Mouse (Mus musculus) thymus, postnatal 4 days (tissue): ENCODE measurements around the gene Hist1h3h.

Source experiments
- DNase-seq: peaks from one replicate; pipeline ENCODE4 v3.0.0; 2021

Hist1h3h gene

DNA sequence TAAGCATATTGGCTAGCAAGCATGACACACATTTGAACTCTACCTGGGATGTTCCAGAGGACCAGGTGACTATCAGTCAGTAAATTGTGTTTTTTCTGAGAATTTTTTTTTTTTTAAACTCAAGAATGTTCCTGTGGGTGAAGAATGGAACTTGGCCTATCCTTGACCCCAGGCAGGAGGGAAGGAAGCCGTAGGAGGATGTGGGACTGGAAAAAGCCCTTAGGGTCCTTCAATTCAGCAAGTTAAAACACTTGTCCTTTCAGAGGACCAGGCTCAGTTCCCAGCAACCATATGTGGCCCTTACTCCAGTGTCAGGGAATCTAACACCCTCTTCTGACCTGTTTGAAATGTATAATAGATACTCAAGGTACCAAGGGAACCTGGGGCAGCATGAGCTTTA, 12.1 kb downstream of the Hist1h3h start:
- DNase-seq = no peak

DNA sequence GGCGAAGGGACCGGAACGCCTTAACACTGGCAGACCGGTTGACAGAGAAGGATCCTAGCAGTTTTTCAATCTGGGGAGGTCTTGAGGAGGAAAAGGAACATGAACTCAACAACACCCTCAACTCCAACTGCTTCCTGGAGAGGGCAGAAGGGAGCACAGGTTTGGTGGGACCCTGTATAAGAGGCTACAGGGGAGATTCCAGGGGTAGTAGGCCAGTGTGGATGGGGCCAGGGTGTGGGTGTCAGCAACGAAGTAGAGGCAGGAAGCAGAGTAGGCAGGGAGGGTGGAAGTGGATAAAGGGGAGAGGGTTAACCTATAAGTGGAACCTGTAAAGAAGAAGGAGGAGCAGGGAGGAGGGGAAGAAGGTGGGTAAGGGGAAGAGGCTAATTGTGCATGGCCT, 16.0 kb downstream of the Hist1h3h start:
- peak; percentile 68 for DNase-seq

DNA sequence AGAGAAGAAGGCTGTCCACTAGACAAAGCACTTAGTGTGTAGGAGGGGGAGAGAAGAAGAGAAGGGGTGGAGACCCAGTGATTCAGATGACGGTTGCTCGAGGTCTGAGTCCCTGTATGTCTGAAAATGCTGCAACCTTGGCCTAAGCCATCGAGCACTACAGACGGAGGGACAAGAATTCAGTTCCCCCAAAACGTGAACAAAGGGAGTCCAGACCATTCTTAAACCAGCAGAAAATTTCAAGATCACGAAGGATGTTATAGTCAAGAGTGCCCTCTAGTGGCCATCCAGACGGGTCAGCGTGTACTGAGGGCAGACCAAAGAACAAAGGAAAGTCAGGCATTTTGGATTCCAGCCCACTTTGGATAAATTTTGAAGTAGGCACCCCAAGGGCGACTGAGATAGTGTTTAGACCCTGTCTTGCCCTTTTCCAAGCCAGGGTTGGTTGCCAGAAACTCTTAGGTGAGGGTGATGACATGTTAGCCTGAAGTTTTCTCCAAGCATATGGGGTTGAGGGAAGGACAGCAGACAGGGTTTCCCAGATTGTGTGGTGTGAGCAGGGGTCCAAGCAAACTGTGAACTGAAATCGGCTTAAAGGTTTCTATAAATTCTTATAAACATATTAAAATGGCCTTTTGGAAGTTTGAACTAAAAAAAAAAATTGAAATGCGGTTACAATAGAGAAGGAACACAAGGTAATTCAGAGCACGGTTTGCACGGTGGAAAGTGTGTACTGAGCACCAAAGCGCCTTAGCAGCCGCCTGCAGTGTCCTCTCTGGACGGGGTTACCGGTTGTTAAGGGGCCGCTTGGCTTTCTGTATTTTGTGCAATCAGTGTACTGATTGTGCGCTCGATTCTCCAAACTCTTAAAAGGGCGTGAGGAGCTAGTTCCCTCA, 16.8 kb downstream of the Hist1h3h start:
- peak; percentile 75 for DNase-seq

DNA sequence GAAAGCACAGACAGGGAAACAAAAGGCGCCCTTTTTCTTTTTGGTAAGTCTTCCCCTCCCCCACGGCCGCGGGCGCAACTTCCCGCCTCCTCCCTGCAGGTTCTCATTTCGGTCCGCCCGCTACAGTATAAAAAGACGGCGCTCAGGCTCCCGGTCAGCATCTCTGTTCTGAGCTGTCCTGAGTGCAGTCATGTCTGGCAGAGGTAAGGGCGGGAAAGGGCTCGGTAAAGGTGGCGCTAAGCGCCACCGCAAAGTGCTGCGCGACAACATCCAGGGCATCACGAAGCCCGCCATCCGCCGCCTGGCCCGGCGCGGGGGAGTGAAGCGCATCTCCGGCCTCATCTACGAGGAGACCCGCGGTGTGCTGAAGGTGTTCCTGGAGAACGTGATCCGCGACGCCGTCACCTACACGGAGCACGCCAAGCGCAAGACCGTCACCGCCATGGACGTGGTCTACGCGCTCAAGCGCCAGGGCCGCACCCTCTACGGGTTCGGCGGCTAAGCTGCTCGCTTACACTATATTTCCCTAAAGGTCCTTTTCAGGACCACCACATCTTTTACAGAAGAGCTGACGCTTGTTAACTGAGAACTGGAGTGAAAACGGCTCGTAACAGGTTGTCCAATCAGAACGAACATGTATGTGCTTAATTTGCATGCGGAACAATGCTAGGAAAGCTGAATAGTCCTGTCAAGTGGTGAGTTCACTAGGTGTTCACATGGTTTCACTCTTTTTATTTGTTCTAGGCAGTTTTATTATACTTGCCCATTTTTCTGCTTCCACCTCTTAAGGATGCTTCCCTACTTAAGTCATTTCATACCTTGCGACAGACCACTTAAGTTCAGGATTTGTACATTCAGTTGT, 17.7 kb downstream of the Hist1h3h start, which contains the start of gene Hist1h4j:
Gene Hist1h4j, plus strand, starts transcription at position 159 of the 862 bp plus-strand sequence.
- DNase-seq = peak; percentile 89

DNA sequence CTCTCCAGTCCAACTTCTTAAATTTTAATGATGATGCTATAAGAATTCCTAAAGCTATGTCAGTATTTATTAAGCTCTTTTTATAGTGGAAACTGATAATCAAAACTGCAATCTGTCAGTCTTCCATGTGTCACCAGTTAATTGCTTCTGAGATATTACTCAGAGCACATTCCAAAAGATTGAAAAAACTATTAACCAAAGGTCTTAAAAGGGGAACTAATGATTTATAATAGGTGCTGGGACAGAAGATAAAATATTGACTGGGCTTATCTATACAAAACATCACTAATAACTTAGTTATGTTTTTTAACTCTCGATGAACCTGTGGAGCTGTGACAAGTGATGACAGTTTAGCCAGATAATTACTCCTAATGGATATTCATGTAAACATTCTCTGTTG, 27.5 kb downstream of the Hist1h3h start:
- no peak for DNase-seq

DNA sequence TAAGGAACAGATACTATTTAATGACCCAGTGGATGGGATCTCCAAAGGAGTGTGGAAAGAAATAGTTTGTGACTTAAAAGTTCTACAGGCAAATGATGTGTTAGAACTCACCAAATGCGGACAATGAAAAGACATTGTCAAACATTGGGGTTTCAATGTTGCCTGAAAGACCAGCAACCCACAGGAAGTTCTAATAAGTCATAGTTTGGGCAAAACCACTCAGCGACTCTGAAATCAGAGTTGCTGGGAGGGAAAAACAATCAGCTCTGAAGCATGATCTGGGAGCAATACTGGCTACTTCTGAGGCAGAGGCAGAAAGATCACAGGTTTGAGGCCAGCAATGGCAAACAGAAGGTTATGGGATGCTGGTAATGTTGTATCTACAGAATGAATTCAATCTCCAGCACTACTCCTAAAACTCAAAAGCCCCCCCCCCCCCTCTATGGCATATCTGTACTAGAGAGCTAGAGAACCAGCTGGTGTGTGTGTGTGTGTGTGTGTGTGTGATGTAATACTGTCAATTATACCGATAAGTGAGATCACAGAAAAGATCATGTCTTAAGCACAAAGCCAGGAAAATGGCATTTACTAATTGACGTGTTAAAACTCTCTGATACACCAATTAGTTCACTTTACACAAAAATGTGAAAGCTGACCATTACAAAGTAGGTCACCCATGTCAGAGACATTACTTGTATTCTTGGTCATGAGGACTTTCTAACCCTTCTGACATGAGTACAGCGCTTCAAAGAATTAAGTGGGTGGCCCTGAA, 32.1 kb downstream of the Hist1h3h start:
- no peak for DNase-seq

DNA sequence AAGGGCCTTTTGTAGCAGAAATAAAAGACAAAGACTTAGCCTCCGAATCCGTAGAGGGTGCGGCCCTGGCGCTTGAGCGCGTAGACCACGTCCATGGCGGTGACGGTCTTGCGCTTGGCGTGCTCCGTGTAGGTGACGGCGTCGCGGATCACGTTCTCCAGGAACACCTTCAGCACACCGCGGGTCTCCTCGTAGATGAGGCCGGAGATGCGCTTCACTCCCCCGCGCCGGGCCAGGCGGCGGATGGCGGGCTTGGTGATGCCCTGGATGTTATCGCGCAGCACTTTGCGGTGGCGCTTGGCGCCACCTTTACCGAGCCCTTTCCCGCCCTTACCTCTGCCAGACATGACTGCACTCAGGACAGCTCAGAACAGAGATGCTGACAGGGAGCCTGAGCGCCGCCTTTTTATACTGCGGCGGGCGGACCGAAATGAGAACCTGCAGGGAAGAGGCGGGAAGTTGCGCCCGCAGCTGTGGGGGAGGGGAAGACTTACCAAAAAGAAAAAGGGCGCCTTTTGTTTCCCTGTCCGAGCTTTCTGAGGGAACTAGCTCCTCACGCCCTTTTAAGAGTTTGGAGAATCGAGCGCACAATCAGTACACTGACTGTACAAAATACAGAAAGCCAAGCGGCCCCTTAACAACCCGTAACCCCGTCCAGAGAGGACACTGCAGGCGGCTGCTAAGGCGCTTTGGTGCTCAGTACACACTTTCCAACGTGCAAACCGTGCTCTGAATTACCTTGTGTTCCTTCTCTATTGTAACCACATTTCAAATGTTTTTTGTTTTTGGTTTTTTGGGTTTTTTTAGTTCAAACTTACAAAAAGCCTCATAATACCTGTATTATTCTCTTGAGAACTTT, 32.9 kb downstream of the Hist1h3h start, which contains the start of gene Hist1h4k:
Gene Hist1h4k, minus strand, starts transcription at position 347 of the 859 bp plus-strand sequence.
- peak; percentile 98 for DNase-seq

DNA sequence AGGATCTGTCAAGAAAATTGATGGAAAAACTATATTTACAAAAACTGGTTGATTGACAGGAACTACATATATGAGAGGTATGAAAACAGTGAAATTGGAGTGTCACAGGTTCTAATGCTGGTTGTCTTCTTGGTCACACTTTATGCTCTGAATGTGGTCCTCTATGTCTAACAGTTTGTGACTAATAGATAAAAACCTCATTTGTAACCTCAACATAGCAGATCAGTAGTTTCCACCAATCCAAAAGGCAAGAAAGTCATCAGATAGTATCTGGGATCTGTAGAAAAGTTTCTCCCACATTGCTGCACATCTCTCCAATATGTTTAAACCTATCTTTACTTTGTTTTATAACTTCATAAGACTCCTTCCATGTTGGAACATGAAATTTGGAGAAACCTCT, 34.0 kb downstream of the Hist1h3h start:
- DNase-seq = no peak

DNA sequence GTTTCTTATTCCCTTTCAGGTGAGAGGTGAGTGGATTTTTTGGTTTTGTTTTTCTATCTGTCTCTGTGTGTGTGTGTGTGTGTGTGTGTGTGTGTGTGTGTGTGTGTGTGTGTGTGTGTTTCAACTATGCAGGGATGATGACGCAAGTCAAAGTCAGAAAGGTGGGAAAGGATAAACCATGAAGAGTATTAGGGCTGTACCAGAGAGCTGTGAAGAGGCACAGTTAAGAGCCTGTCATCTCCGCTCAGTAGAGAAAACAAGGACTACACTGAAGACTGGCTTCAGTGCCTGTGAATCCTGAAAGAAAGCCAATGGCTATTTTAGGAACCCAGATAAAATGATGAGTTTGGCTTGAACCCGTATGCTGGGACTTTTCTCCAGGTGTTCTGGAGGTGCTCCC, 34.4 kb downstream of the Hist1h3h start:
- no peak for DNase-seq

DNA sequence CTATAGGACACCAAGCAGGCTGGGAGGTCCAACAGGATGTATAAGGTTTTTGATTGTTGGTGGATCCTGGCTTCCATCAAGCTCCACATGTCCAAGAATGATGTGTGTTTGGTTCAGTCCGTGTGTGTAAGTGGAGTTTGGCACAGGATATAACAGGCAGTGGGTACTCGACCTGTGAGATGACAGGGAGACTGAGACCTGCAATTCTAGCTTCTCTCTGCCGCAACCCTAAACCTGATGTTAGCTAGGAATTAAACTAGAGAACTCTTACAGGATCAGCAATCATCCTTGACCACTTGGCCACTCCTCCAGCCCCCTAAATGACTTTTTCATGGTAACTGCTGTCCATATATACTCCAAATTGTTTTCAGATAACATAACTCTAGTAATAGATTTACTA, 34.9 kb downstream of the Hist1h3h start:
- DNase-seq = no peak

DNA sequence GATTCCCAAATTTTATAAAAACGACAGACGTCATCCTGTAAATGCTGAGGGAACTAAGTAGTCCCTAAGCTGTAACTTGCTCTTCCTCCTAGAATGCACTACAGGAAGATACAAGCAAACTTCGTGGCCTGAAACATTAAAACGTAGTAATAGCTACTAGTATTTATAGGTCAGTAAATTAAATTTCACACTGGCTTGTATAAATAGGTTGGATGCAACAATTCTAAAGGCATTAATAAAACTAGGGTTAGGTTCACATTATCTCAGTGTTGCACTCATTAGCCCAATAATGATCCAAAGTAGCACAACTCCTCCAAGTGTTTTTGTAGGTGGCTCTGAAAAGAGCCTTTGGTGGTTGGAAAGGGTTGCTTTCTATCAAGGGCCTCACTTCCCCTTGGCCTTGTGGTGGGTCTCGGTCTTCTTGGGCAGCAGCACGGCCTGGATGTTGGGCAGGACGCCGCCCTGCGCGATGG, 35.6 kb downstream of the Hist1h3h start:
- no peak for DNase-seq

DNA sequence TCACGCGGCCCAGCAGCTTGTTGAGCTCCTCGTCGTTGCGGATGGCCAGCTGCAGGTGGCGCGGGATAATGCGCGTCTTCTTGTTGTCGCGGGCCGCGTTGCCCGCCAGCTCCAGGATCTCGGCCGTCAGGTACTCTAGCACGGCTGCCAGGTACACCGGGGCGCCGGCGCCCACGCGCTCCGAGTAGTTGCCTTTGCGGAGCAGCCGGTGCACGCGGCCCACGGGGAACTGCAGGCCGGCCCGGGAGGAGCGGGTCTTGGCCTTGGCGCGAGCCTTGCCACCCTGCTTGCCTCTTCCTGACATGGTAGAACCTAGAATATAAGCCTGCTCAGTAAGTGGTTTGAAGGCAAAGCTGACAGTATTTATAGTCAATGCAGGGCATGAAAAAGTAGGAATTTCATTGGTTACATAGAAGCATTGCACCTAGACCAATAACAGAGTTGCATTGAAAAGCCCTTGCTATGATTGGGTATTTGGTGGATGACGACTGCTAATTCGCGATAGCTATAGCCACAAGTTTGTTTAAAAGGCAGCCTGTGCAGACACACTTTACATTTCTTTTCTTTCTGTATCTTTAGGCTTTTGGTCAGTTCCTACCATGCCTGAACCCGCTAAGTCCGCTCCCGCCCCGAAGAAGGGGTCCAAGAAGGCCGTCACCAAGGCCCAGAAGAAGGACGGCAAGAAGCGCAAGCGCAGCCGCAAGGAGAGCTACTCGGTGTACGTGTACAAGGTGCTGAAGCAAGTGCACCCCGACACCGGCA, 36.2 kb downstream of the Hist1h3h start, which contains the start of the genes Hist1h2ak and Hist1h2bn:
Gene Hist1h2ak, minus strand, starts transcription at position 304 of the 762 bp plus-strand sequence.
Gene Hist1h2bn, plus strand, starts transcription at position 600 of the 762 bp plus-strand sequence.
- peak; percentile 71 for DNase-seq

DNA sequence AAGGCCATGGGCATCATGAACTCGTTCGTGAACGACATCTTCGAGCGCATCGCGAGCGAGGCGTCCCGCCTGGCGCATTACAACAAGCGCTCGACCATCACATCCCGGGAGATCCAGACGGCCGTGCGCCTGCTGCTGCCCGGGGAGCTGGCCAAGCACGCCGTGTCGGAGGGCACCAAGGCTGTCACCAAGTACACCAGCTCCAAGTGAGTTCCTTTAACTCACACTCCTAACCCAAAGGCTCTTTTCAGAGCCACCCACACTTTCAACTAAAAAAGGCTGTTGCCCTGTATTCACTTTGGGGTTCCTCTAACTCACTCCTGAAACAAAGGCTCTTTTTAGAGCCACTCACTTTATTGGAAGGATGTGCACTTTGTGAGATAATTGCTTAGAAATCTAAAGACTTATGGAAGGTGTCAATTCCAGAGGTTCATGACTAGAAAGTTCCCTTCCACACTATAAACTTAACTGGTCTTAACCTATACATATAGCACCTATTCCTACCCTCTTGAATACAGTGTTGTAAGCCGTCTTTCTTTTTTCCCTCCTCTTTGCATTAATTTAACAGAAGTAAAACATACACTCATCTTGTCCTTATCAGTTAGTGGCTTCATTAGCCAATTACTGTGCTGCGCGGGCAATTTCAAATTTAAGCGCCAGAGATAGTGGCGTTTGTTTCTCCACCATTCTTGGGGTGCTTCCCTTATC, 37.0 kb downstream of the Hist1h3h start:
- peak; percentile 67 for DNase-seq

DNA sequence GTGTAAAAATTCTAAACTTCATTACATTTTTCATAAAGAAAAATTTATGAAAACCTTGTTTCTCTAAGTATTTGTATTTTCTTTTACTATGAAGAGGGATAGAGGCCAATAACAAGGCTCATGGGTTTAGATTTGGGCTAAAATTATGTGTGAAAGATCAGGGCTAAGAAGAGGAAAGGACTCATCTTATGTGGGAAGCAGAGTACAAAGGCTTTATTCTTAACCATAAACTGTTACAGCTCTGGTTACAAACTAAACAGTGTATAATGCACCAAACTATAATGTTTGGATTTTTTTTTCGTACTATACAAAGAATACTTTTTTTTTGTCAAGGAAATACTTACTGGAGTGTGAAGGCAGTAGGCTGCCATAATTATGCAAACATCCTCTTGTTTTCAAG, 38.2 kb downstream of the Hist1h3h start:
- DNase-seq = no peak
